Mouse (Mus musculus): ENCODE results near the gene 6330403K07Rik.

6330403K07Rik gene

GRCm38 (mm10) chr11:71033163-71033761 is at the start of gene 6330403K07Rik:
6330403K07Rik (minus strand) TSS chr11:71033513.
- DNase-seq (ENCODE audit: low read depth, low spot score): peak; percentile 91

GRCm38 (mm10) chr11:71076342-71076741 is 43.0 kb upstream of the 6330403K07Rik start:
- no peak for DNase-seq (ENCODE audit: low read depth, low spot score)

- peak; percentile 24 for DNase-seq (ENCODE audit: low read depth, low spot score)
These were observed 19.2 kb upstream of the 6330403K07Rik start for GRCm38 (mm10) chr11:71052554-71052953.

GRCm38 (mm10) chr11:71039526-71040298 is 6.4 kb upstream of the 6330403K07Rik start:
- DNase-seq (ENCODE audit: low read depth, low spot score): no peak

- DNase-seq (ENCODE audit: low read depth, low spot score): peak; percentile 43
These were observed 686 bp downstream of the 6330403K07Rik start for GRCm38 (mm10) chr11:71032491-71033162.

- DNase-seq (ENCODE audit: low read depth, low spot score): no peak
These were observed 1.2 kb downstream of the 6330403K07Rik start for GRCm38 (mm10) chr11:71032070-71032469.

- DNase-seq (ENCODE audit: low read depth, low spot score): no peak
These were observed 3.8 kb downstream of the 6330403K07Rik start for GRCm38 (mm10) chr11:71029403-71030118.

GRCm38 (mm10) chr11:71028280-71028679 is 5.0 kb downstream of the 6330403K07Rik start:
- no peak for DNase-seq (ENCODE audit: low read depth, low spot score)

GRCm38 (mm10) chr11:71019201-71020068 is 13.9 kb downstream of the 6330403K07Rik start, which contains the start of the genes Mis12 and Derl2:
Mis12 (plus strand) TSS chr11:71019611.
Derl2 (minus strand) TSS chr11:71019841.
- peak; percentile 99 for DNase-seq (ENCODE audit: low read depth, low spot score)

- DNase-seq (ENCODE audit: low read depth, low spot score): no peak
These were observed 14.7 kb downstream of the 6330403K07Rik start for GRCm38 (mm10) chr11:71018416-71019200.

GRCm38 (mm10) chr11:71017051-71017450 is 16.3 kb downstream of the 6330403K07Rik start:
- DNase-seq (ENCODE audit: low read depth, low spot score): no peak

- DNase-seq (ENCODE audit: low read depth, low spot score): no peak
These were observed 20.6 kb downstream of the 6330403K07Rik start for GRCm38 (mm10) chr11:71012743-71013142.

GRCm38 (mm10) chr11:71008321-71008720 is 25.0 kb downstream of the 6330403K07Rik start:
- DNase-seq (ENCODE audit: low read depth, low spot score): no peak

- DNase-seq (ENCODE audit: low read depth, low spot score): no peak
These were observed 25.5 kb downstream of the 6330403K07Rik start for GRCm38 (mm10) chr11:71007831-71008230.

- no peak for DNase-seq (ENCODE audit: low read depth, low spot score)
These were observed 26.3 kb downstream of the 6330403K07Rik start for GRCm38 (mm10) chr11:71007026-71007425.

GRCm38 (mm10) chr11:71005046-71005445 is 28.3 kb downstream of the 6330403K07Rik start:
- no peak for DNase-seq (ENCODE audit: low read depth, low spot score)

- peak; percentile 98 for DNase-seq (ENCODE audit: low read depth, low spot score)
These were observed 29.0 kb downstream of the 6330403K07Rik start, which contains the start of gene Dhx33 for GRCm38 (mm10) chr11:71004316-71004773. Dhx33 (minus strand) TSS chr11:71004437.

GRCm38 (mm10) chr11:71003611-71004315 is 29.6 kb downstream of the 6330403K07Rik start:
- peak; percentile 76 for DNase-seq (ENCODE audit: low read depth, low spot score)

GRCm38 (mm10) chr11:71001167-71001566 is 32.1 kb downstream of the 6330403K07Rik start:
- DNase-seq (ENCODE audit: low read depth, low spot score): no peak

Measured in mesoderm, embryonic 11.5 days (tissue).